Mouse (Mus musculus): ENCODE data around the gene Hibadh.
"Not testable (repeated sequence)": the region's sequence is repeated elsewhere in the genome, so short reads cannot be mapped to it uniquely, and the experiment has no call there.

The Hibadh gene

DNA sequence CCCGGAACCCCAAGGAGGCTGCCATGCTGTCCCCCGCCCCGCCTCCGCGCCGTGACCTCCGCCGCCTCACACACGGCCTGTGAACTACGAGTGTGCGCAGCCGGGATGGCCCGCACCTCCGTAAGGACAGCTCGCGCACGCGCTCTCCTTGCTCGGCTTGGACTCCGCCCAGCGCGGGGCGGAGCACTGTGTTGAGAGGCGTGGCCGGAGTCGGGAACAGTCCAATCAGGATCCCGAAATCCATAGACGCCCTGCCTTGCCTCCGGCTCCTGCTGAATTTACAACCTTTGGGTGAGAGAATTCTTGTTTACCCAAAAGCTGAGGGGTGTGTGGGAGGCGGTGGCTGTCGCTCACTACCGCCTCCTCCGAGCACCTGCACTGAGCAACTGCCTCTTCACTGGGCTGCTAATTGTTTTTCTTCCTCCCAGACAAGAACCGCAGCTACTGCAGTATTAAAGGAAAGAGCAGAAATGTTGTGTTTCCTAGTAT, at the start of gene Hibadh:
Gene Hibadh (minus strand): TSS at position 166 of the 489 bp plus-strand sequence.
- ATAC-seq (ENCODE audit: low TSS enrichment), result peak; percentile 99

DNA sequence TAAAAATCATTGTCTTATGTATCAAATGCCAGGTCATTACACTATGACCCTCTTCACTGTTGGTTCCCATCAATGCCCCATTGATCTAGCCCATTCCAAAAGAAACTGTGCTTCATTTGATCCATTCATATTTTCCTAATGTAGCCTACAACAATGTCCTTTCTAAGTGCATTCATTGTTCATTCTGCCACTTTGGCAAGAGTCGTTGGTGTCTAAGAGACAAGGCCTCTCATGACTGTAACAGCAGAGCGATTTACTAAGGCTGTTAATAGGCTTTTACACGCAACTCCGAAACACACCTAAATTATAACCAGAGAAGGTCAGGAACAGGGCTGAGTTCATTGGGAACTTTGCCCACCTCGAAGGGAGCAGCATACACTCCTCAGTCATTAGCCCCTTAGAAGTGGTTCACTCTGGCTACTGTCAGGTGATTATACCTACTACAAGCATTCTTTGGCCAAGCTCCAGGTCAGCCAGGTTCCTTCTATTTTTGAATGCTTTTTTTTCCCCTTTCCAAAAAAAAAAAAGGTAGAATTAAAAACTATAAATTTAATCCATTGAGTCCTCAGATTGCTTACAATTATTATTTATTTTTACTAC, 46.8 kb upstream of the Hibadh start:
- no peak for ATAC-seq (ENCODE audit: low TSS enrichment)

DNA sequence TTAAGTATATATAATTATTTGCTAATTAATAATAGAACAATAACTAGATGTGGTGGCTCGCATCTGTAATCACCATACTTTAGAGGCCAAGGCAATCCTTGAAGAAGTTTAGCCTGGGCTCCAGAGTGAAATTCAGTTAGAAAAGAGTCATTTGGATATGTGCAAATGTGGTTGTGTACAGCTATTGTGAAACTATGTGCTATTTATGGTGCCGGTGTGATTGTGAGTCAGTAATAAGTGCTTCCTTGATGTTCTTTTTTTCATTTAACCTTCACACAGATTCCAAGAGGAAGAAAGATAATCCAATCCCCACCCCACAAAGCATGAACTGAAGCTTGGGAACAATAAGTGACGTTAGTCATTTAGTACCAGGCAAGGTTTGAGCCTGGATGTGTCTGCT, 42.4 kb upstream of the Hibadh start:
- ATAC-seq (ENCODE audit: low TSS enrichment), result no peak

DNA sequence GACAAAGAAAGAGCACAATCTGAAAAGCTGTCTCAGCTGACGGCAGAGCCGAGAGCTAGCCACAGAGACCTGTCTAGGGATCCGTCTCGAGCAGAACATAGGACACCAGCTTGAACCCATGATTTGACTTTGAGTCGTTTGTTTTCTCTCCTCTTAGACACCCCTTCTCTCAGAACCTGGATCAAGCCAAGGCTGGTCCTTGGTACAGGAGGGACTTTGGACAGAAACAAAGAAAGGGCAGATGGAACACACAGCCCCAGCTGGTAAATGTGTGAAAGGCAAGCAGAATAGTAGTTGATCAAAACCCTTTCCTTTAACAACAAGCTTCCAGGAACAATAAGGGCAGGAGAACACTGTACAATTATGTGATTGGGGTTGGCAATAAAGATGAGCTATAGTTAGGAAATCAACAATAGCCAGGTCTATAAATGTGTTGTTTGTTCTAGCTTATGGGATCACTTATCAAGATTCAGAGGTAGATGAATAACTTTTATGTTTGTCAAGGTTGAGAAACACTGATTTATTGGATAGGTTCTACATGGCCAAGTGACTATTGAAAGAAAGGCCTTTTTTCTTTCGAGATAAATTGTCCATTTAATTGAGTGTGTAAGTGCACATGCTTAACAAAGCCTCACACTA, 41.8 kb upstream of the Hibadh start:
- no peak for ATAC-seq (ENCODE audit: low TSS enrichment)

DNA sequence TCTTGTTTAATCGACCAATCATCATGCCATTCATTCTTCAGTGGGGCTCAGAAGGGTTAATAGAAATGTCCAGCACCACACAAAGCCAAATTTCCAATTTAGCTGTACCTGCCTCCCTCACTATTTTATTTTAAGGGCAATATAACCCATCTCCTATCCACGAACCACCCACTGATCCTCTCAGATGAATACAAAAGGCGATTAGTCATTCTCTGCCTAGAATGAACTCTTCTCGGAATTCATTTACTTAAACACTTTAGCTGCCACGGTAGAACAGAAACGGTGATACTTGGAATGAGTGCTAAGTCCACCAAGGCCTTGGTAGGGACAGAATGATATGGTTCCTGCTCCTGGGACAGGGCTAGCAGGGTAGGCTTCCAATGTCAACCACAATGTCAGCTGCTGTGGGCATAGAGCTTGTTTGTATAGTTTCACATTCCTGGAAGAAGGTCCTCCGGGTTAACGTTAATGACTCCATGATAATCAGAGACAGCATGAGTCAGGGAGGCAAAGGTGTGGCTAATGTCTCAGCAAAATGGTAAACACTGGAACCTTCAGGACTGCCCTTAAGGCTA, 40.4 kb upstream of the Hibadh start:
- peak; percentile 80 for ATAC-seq (ENCODE audit: low TSS enrichment)

DNA sequence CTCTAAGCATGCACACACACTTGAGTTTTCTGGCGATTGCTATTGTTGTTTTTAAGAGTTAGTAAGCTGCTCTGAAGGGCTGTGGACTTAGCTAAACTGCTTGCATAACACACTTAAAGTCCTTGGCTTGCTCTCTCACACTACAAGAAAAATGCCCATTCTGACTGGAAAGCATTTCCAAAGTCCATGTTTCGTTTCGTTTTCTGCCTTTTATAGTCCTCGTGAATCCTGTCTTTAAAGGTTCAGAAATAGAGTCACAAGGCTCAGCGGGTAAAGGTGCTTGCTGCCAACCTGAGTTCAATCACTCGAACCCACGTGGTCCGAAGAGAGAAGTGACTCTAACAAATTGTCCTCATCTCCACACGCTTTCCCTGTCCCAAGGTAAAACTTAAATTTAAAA, 39.4 kb upstream of the Hibadh start:
- no peak for ATAC-seq (ENCODE audit: low TSS enrichment)

DNA sequence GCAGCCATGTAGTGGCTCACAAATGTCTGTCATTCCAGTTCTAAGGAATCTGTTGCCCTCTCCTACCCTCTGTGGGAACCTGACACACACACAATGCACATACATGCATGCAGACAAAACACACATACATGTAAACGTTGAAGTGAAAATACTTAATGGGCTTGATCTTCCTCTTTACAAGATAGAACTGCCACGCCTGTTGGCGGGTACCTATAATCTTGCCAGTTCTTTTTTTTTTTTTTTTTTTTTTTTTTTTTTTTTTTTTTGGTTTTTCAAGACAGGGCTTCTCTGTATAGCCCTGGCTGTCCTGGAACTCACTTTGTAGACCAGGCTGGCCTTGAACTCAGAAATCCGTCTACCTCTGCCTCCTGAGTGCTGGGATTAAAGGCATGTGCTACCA, 37.3 kb upstream of the Hibadh start:
- not testable (repeated sequence) for ATAC-seq (ENCODE audit: low TSS enrichment)

DNA sequence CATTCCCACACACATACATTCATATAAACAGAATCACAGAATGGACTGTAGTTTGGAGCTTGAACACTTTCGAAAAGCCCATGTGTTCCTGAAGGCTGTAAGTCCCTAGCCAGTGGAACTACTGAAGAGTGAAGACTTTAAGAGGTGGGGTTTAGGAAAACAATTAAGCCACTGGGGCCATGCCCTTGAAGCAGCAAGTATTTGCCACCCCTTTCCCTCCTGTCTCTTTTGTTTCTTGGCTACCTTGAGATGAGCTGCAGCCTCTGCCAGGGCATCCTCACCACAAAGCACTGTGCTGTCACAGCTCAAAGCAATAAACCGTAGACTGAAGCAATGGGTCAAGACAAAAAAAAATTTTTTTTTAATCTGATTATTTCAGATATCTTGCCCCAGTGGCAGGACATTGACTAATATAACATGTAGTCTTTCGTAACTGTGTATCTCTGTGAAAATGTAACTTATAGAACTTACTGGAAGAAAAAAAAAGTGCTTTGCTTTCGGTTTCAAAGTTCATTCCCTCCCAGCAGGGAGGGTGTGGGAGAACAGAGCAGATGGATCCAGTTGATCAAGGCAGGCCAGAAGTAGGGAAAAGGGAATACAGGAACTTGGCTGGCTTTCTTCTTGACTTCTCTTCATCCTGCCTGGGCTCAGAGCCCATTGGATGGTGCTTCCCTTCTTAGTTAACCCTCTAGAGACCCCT, 35.2 kb upstream of the Hibadh start:
- ATAC-seq (ENCODE audit: low TSS enrichment), result no peak

DNA sequence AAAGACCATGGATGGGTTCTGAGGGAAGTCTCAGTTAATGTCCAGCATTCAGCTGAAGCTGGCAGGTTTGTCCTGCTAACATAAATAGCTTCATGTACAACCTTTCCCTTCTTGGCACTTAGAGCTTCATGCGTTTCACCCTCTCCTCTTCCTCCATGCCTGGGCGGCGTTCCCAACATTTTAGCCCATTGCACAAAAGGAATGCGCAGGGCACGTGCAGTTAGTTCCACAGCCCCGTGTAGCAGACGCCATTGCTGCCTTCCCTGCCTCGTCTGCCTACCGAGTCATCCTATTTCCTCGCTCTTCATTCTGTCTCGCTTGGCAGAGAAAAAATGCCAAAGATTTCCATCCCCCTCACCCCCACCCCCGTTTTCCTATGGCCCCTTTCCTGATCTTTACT, 34.4 kb upstream of the Hibadh start:
- no peak for ATAC-seq (ENCODE audit: low TSS enrichment)

DNA sequence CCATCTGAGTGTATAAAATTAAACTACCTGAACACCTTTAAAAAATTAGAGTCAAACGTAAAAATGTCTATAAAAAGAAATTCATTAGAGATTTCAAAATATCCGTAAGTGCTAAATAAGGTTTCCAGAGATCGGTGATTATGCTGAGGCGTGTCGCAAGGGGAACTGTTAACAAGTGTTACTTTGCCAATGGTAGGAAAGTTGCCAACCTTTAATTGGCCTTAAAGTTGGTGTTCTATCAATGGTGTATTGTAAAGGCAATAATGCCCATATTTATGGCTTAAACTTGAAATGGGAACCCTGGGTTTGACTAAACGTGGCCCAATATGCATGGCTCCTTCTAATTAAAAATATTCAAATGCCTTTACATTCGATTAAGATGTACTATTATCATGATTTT, 33.5 kb upstream of the Hibadh start:
- ATAC-seq (ENCODE audit: low TSS enrichment), result no peak

DNA sequence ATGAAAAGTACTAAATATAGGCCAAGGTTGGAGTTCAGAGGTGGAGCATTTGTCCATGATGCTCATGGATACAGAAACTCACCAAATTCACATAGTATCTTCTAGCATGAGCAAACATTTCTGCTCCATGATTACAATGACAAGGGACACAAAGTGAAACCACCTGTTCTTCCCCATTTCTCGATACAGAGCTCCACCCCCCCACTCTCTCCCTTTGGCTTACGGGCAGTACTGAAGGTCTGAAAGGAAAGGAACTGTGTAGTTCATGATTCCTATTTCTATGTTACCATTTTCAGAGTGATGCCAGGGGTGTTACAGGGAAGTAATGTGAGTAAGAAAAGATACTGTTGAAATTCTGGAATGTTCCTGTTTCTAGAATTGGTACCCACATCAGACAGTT, 32.4 kb upstream of the Hibadh start:
- ATAC-seq (ENCODE audit: low TSS enrichment), result no peak

DNA sequence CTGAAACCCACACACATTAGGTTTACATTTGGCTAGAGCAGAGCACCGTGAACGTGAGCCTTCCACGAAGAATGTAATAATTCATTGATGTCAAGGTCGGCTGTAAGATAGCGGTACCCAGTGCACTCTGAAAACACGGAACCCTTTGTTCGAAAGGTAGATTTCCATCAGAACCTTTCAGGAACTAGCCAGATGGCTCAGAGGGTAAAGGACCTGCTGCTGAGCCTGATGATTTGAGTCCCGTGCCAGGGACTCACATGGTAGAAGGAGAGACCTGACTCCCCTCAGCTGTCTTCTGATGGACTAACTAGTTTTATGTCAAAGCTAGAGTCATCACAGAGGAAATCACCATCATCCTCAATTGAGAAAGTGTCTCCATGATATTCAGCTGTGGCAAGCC, 31.6 kb upstream of the Hibadh start:
- ATAC-seq (ENCODE audit: low TSS enrichment), result no peak

DNA sequence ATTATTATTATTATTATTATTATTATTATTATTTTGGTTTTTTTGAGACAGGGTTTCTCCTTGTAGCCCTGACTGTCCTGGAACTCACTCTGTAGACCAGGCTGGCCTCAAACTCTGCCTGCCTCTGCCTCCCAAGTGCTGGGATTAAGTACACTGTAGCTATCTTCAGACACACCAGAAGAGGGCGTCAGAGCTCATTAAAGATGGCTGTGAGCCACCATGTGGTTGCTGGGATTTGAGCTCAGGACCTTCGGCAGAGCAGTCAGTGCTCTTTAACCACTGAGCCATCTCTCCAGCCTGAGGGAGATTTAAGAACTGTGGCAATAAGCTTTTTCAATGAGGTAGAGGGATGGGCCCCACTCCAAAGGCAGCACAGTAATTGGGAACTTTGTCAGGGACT, 29.7 kb upstream of the Hibadh start:
- not testable (repeated sequence) for ATAC-seq (ENCODE audit: low TSS enrichment)

DNA sequence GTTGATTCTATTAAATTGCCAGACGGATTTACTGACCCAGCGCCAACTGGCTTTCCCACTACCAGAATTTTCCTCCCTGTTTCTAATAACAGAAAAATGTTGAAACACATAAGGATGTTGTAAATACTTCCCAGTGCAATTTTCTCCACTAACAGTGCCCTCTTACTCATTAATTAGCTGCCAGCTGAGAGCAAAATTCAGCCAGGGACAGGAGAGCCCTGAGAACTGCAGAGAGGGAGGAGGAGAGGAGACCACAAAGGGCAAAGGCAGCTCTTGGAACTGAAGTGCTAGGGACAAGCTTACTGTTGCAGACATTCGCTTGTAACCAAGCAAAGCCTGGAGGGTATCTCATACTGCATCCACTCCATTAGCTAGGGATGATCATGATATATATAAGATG, 27.5 kb upstream of the Hibadh start:
- no peak for ATAC-seq (ENCODE audit: low TSS enrichment)

DNA sequence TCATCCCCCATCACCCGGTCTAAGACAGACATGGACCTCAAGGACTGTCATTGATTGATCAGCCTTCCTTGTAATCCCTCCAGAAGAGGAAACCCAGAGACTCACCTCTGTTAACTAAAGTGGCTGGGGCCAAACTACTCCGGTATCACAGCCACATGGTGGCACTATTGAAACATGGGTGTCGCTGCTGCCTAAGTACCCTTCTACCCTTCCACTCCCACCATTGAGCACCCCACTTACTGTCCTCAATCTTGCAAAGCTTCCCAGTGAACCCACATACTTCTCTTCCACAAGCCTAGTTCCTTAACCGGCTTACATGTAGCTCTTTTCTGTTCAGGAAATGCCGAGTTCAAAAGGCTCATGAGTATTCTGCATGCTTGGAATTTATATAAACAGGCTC, 22.8 kb upstream of the Hibadh start:
- peak; percentile 50; the same call in 1 of the 2 replicates for ATAC-seq (ENCODE audit: low TSS enrichment)

DNA sequence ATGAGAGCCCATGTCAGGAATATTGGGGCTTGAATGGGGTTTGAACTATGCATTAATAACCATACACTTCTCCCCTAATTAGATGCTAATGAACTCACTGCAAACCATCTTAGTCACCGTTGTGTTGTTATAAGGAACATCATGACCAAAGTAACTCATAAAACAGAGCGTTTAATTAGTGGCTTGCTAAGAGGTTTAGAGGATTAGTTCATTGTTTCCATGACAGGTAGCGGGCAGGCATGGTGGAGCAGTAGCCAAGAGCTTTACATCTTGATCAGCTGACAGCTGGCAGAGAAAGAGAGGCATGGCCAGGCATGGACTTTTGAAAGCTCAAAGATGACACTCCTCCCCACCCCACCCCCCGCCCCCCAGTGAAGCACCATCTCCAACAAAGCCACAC, 15.1 kb upstream of the Hibadh start:
- no peak for ATAC-seq (ENCODE audit: low TSS enrichment)

DNA sequence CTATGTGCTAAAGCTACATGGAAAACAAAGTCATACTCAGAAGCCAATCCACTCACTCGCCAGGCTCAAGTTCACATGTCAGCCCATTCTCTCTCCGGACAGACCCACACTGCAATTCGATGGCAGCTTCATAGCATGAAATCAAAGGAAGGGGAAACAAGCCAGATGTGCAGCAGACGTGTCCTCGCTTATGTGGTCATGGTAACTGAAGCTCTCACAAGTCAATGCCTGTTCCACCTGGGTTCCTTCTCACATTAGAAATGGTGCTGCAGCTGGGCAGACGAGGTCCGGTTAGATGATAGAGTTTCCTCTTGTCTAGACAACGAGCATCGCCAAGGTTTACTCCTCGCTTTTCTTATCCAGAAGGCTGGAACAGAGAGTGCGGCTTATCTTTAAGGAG, 8.6 kb upstream of the Hibadh start:
- no peak for ATAC-seq (ENCODE audit: low TSS enrichment)

DNA sequence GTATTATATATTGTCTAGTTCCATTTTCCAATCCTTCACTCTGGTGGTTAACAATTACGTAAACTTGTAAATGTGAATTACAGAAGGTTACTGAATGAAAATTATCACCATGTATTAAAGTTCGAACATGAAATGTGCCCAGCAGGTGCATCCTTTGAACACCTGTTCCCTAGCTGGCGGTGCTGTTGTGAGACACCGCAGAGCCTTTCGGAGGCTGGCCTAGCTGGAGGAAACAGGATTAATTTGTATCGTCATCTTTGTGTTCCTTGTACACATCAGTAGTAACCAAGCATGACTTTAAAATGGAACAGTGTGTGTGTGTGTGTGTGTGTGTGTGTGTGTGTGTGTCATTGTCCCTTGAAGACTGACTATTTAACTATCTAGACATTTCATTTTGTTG, 7.8 kb upstream of the Hibadh start:
- no peak for ATAC-seq (ENCODE audit: low TSS enrichment)

DNA sequence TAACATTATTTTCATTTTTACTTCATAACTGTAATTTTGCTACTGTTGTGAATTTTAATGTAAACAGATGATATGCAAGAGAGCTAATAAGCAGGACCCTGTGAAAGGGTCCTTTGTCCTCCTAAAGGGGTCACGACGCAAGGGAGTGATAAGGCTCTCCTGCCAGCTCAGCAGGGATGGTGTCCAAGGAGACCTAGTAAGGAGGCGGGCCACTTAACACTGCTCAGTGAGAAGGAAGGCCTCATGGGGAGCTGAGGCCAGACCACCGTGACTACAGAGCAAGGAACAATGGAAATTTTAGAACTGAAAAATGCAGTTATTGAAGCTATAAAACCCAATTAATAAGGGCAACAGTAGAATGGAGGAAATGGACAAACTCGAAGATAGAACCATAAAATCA, 5.7 kb upstream of the Hibadh start:
- no peak for ATAC-seq (ENCODE audit: low TSS enrichment)

DNA sequence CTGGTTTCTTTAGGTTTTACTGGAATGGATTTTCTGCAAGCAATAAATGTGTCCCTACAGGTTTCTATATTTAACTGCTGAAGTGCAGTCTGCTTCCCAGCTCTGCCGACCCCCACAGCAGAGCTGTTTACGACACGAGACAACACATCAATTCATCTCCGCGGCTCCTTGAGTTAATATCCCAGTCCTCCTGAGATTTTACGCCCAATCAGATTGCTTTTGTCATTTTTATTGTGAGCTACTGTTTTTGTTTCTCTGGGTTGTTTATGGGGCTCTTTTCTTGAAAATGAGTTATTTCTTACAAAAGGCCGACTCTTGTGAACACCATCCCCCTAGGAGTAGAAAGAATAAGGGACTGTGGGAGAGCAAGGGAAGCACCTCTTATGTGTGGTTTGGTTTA, 2.0 kb upstream of the Hibadh start:
- ATAC-seq (ENCODE audit: low TSS enrichment), result no peak

DNA sequence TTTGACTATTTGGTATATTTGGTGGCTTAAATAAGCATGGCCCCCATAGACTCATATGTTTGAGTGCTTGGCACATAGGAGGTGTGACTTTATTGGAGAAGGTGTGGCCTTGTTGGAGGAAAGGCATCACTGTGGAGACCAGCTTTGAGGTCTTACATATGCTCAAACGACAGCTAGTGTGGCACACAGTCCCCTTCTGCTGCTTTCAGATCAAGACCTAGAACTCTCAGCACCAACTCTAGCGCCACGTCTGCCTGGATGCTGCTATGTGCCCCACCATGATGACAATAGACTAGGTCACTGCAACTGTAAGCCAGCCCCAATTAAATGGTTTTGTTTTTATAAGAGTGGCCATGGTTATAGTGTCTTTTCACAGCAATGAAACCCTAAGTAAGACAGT, 887 bp upstream of the Hibadh start:
- ATAC-seq (ENCODE audit: low TSS enrichment), result no peak

DNA sequence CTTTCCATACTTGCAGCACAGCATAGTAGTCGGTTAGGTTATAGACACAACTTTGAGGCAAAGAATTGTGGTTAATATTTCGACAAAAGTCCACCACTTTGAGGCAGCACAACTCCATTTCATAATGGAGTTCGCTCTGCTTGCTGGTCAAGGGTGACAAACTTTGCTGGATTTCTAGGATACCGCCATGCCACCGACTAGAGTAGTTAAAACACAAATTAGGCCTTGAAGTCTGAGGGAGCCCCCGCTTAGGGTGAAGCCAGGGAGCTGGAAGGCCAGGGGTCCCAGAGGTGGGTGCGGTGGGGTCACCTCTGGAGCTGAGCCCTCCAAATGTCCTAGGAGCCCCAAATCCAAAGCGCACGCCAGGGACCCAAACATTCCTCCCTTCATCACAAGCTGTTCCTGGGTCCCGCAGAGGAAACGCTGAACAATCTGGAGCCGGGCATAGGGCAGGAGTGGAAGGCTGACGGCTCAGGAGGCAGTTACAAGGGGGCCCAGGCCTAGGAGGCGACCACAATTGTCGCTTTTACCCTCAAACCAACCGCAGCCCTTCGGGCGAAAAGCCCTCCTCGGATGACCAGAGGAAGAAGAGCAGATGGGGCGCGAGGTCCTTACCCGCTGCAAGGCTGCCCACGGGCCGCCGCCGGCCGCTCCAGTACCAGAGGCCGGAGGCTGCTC, 504 bp downstream of the Hibadh start:
- peak; percentile 62 for ATAC-seq (ENCODE audit: low TSS enrichment)
